Mouse (Mus musculus): ENCODE measurements around the gene Taf15.
"Not testable (repeated sequence)": the region's sequence is repeated elsewhere in the genome, so short reads cannot be mapped to it uniquely, and the experiment has no call there.

Taf15 gene

GRCm38 (mm10) chr11:83540931-83541330 lies 68.0 kb downstream of the Taf15 start:
- no peak for DNase-seq

- DNase-seq, result no peak
Observed at GRCm38 (mm10) chr11:83541415-83541814, 68.5 kb downstream of the Taf15 start.

GRCm38 (mm10) chr11:83544214-83544613 lies 71.3 kb downstream of the Taf15 start:
- DNase-seq, result no peak

- DNase-seq, result no peak
Observed at GRCm38 (mm10) chr11:83550186-83550632, 77.3 kb downstream of the Taf15 start.

- not testable (repeated sequence) for DNase-seq
Observed at GRCm38 (mm10) chr11:83551037-83551436, 78.2 kb downstream of the Taf15 start.

- DNase-seq, result no peak
Observed at GRCm38 (mm10) chr11:83551668-83552067, 78.8 kb downstream of the Taf15 start.
